Mouse (Mus musculus) spleen, adult 2 months (tissue): ENCODE measurements around the gene Itga5. TPM values are rescaled to one million over a fixed set of nuclear protein-coding genes. Genes with fewer than 3 reads are reported as not detected.
A peak's percentile ranks its signal among the peaks of the same experiment; 100 is the strongest.
"Not testable (repeated sequence)": the region's sequence is repeated elsewhere in the genome, so short reads cannot be mapped to it uniquely, and the experiment has no call there.

ENCODE experiments used
- DNase-seq, 2 experiments: peaks; one replicate each; pipeline versions ENCODE4 v3.0.0 to v3.0.0-alpha.2; 2012 to 2021; ENCODE audit warnings: low spot score in 2 of 2, low read depth in 1 of 2
- H3K27ac ChIP-seq: fragments of 200-500 bp; 2 replicates; pipeline ENCODE4 v1.5.1; 2012; ENCODE audit warnings: low read length, inconsistent platforms; ENCODE audit not compliant: insufficient read depth
- H3K27me3 ChIP-seq: fragments of 200-500 bp; 2 replicates; pipeline ENCODE4 v1.6.1; 2012; ENCODE audit warnings: mild to moderate bottlenecking, moderate library complexity, low read length, inconsistent platforms; ENCODE audit not compliant: control insufficient read depth, insufficient read depth
- H3K36me3 ChIP-seq: fragments of 200-500 bp; 2 replicates; pipeline ENCODE4 v1.6.1; 2012; ENCODE audit warnings: mild to moderate bottlenecking, low read length, inconsistent platforms; ENCODE audit not compliant: control insufficient read depth, insufficient read depth
- H3K4me1 ChIP-seq: fragments of 200-500 bp; 2 replicates; pipeline ENCODE4 v1.6.1; 2011; ENCODE audit warnings: inconsistent platforms; ENCODE audit not compliant: control insufficient read depth, insufficient read depth, insufficient read length
- H3K4me3 ChIP-seq: fragments of 200-500 bp; 2 replicates; pipeline ENCODE4 v1.5.1; 2011; ENCODE audit warnings: mild to moderate bottlenecking, inconsistent platforms; ENCODE audit not compliant: insufficient read depth, insufficient read length; ENCODE audit errors: extremely low read depth
- CTCF ChIP-seq: fragments of 200-500 bp; IDR thresholded peaks from 2 replicates; pipeline ENCODE4 v1.5.1; 2011; ENCODE audit warnings: mild to moderate bottlenecking, inconsistent platforms; ENCODE audit not compliant: insufficient read depth, insufficient read length, insufficient replicate concordance; ENCODE audit errors: extremely low read depth
- POLR2A ChIP-seq: fragments of 200-500 bp; IDR thresholded peaks from 2 replicates; pipeline ENCODE4 v1.6.1; 2011; ENCODE audit warnings: low read depth, low read length, inconsistent platforms
- WGBS: fragments of 180-500 bp; shearing (Covaris S2); methylation state at CpG from one replicate; pipeline ENCODE4 v1.1.7; 2018; 5-methylcytosine and 5-hydroxymethylcytosine counted together
- polyA plus RNA-seq: library from polyadenylated mRNA; depleted of rRNA; stranded (reverse); fragments of >200 nt; gene quantifications from 2 replicates; pipeline ENCODE4 v1.2.3, GENCODE M21; 2012; rRNA removed

Gene Itga5
- 7.1 and 8.0 TPM in 2 replicates for polyA plus RNA-seq

DNA sequence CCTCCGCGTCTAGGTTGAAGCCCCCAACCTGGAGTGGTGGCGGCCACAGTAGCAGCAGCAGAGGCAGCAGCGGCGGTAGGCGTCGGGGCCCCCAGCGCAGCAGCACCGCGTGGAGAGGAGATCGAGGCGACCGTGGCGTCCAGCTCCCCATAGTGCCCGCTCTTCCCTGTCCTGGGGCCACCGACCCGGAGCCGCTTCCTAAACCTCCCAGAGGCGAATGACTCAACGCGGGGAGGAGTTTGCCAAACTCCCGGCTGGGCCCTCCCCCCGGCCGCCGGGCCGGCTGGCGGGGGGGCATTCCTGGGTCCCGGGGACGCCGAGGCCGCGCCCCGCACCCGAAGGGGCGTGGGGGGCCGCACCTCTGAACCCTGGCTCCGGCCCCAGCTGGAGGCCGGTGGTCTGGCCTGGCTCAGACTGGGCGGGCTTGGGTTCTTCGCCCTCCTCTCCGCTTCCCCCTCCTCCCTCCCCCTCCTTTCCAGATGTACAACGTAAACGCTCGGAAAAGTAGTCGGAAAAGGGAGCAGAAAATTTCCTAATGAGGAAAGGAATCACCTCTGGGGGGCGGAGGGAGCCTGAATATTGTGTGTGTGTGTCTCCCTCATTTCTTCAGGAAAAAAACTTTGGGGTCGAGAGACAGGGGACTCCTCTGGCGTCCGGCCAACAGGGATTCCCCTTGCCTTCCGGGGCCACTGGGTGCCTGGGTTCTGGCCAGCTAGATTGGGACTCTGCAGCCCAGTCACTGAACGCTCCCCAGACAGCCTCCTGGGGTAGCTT, at the start of gene Itga5:
Itga5 (minus strand) TSS at position 388 of the 774 bp plus-strand sequence.
- H3K27me3 ChIP-seq: peaks cover 7% of the 10 kb centered on the region
- TF ChIP-seq POLR2A: no peak
- no peak for TF ChIP-seq CTCF
- H3K27ac ChIP-seq: peak within 1 kb of the TSS; percentile 16; the same call in 1 of the 2 replicates
- DNase-seq: no peak
- H3K4me3 ChIP-seq: peak within 1 kb of the TSS; percentile 58
- H3K4me1 ChIP-seq: peaks cover 2% of the 10 kb centered on the region; the same call in 1 of the 2 replicates
- H3K36me3 ChIP-seq: no peaks in the 10 kb centered on the region
- WGBS: 4% methylated on average over 50 of the region's 51 CpGs

GRCm38 (mm10) chr15:103405586-103405985, 39.0 kb upstream of the Itga5 start:
- WGBS: 95% methylated on average over 3 of the region's 3 CpGs
- not testable (repeated sequence) for H3K4me1 ChIP-seq, H3K4me3 ChIP-seq, H3K27ac ChIP-seq, H3K36me3 ChIP-seq, H3K27me3 ChIP-seq, DNase-seq

DNA sequence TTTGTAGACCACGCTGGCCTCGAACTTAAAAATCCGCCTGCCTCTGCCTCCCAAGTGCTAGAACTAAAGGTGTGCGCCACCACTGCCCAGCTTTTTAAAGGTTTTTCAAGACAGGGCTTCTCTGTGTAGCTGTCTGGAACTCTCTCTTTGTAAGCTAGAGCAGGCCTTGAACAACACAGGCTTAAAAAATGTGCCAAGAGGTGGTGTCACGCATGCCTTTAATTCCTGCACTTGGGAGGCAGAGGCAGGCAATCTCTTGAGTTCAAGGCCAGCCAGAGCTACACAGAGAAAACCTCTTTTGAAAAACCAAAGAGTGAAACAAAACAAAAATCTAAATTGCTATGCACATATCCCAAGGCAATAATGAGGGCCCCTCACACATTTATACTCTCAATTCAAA, 34.8 kb upstream of the Itga5 start:
- no peak overlapping the region for H3K4me3 ChIP-seq
- H3K4me1 ChIP-seq: no peaks in the 10 kb centered on the region
- WGBS: 92% methylated on average over 5 of the region's 5 CpGs
- TF ChIP-seq POLR2A: no peak
- TF ChIP-seq CTCF: no peak
- no peaks in the 10 kb centered on the region for H3K27me3 ChIP-seq
- no peaks in the 10 kb centered on the region for H3K36me3 ChIP-seq
- H3K27ac ChIP-seq: no peak overlapping the region
- DNase-seq: no peak

DNA sequence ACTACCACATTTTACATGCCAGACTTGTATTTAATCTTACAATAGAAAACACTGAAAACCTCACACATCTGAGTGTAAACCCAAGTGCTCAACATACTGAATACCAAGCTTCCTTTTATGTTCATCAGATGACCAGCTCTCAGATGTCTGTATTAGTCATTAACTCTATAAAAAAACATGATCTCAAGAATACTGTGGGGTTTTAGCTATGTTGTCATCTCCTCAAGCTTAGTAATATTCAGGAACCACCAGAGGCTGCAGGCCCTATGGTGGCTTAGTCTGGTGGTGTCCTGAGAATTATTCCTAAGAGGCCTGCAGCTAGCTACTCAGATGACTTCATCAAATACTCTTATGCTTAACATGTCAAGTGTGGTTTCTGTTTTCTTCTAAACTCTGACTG, 27.0 kb upstream of the Itga5 start:
- H3K36me3 ChIP-seq: no peaks in the 10 kb centered on the region

DNA sequence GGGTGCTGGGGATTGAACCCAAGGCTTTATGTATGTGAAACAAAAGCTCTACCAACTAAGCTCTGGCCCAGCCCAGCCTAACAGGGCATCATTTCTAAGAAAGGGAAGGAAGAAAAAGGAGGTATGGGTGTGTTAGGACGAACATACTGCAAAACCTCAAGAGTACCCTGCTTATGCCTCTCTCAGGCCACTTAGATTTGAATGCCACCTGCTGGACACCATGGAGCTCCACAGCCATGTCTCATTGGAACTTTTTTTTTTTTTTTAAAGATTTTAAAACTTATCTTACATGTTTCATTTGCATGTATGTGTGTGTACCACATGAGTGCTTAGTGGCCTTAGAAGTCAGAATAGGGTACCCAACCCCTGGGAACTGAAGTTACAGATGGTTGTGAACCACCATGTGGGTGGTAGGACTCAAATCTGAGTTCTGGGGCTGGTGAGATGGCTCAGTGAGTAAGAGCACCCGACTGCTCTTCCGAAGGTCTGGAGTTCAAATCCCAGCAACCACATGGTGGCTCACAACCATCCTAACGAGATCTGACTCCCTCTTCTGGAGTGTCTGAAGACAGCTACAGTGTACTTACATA, 22.1 kb upstream of the Itga5 start:
- TF ChIP-seq POLR2A (no peak), CTCF (peak; percentile 38; the same call in 1 of the 2 replicates)
- H3K4me1 ChIP-seq: no peaks in the 10 kb centered on the region
- H3K27me3 ChIP-seq: no peaks in the 10 kb centered on the region
- DNase-seq: no peak
- H3K27ac ChIP-seq: no peak overlapping the region
- no peaks in the 10 kb centered on the region for H3K36me3 ChIP-seq
- H3K4me3 ChIP-seq: no peak overlapping the region
- WGBS: 50% methylated on average over 4 of the region's 4 CpGs

More for the DNA sequence above, 27.0 kb upstream of the Itga5 start:
- H3K27ac ChIP-seq: no peak overlapping the region
- TF ChIP-seq CTCF (no peak), POLR2A (no peak)
- no peaks in the 10 kb centered on the region for H3K4me1 ChIP-seq
- DNase-seq: no peak
- H3K27me3 ChIP-seq: no peaks in the 10 kb centered on the region
- H3K4me3 ChIP-seq: no peak overlapping the region

DNA sequence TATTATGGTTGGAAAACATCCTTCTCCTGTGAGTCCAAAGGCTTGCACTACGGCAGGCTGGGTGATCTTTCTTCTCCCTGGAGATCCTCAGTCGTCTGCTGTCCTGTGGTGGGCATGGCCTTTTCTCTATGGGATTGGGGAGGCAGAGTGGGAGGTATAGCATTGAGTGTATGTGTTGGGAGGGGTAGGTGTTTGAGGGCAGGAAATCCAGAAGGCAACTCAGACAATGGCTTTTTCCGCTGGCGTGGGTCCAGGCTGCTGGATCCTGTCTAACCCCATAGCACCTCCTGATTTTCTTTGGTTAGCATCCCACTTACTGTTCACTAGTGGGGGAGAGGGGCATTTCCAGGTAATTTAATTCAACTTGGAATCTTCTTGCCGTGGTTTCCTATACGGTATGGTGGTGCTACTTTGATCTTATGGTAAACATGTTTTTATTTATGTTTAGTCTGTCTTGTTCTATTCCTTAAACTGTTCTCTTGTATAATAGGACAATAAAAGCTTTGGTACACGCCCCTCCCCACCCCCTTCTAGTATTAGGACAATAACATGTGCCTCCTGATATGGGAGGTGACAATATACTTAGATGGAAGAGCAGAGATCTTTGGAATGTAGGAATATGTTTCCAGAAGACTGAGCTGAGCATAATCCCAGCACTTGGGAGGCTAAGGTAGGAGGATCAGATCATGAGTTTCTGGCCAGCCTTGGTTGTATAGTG, 17.4 kb upstream of the Itga5 start:
- H3K27ac ChIP-seq: no peak overlapping the region
- TF ChIP-seq CTCF: no peak
- TF ChIP-seq POLR2A: no peak
- no peaks in the 10 kb centered on the region for H3K27me3 ChIP-seq
- no peaks in the 10 kb centered on the region for H3K4me1 ChIP-seq
- H3K4me3 ChIP-seq: no peak overlapping the region
- 75% methylated on average over 7 of the region's 7 CpGs for WGBS
- DNase-seq: no peak
- no peaks in the 10 kb centered on the region for H3K36me3 ChIP-seq

GRCm38 (mm10) chr15:103382795-103383406, 16.3 kb upstream of the Itga5 start:
- Histone ChIP-seq H3K36me3 (no peaks in the 10 kb centered on the region), H3K27me3 (no peaks in the 10 kb centered on the region), H3K4me3 (no peak overlapping the region), H3K4me1 (no peaks in the 10 kb centered on the region), H3K27ac (no peak overlapping the region)
- no peak for DNase-seq
- TF ChIP-seq CTCF (no peak), POLR2A (no peak)
- 59% methylated on average over 5 of the region's 5 CpGs for WGBS
